Comparison of ENCODE assay signal across 8 mouse cellular contexts in genomic region chr4:107066252-107067124, GRCm38 (mm10). TPM values are rescaled to one million over a fixed set of nuclear protein-coding genes. Genes with fewer than 3 reads are reported as not detected.
A peak's percentile ranks its signal among the peaks of the same experiment; 100 is the strongest.
DNase-seq lines count a peak whose midpoint lies in the region; ATAC-seq and TF ChIP-seq lines count a peak whose summit lies in the region.

Gene Mrpl37, minus strand, starts transcription at chr4:107066868.
Gene Cyb5rl, plus strand, starts transcription at chr4:107066988.

- H3K9me3 ChIP-seq in hindbrain, postnatal 0 days (ENCODE audit: low read length) = no peaks in the 10 kb centered on the region

- peak within 1 kb of the TSS; percentile 95 for H3K4me3 ChIP-seq in gastrocnemius, adult 2 months
- H3K4me3 ChIP-seq in hindbrain, postnatal 0 days (ENCODE audit: low read length) = peak within 1 kb of the TSS; percentile 86
- peak within 1 kb of the TSS; percentile 94 for H3K4me3 ChIP-seq in left cerebral cortex, adult 2 months

- peak within 1 kb of the TSS; percentile 97 for H3K4me2 ChIP-seq in hindbrain, postnatal 0 days (ENCODE audit: low read depth, low read length)

- peak; percentile 98 for ATAC-seq in common myeloid progenitor, adult 5-6 weeks (replicated peaks; ENCODE audit: low read depth, poor library complexity, severe bottlenecking)
- ATAC-seq in hindbrain, postnatal 0 days = peak; percentile 100
- peak; percentile 98 for ATAC-seq in megakaryocyte, adult 5-6 weeks (ENCODE audit: poor library complexity, severe bottlenecking)

- no peaks in the 10 kb centered on the region for H3K27me3 ChIP-seq in hindbrain, postnatal 0 days (ENCODE audit: insufficient read depth, low read length)

- WGBS in hindbrain, postnatal 0 days = under 1% methylated on average over 60 of the region's 60 CpGs

- H3K36me3 ChIP-seq in hindbrain, postnatal 0 days (ENCODE audit: insufficient read depth, low read length) = peaks cover 22% of the 10 kb centered on the region

- DNase-seq in ZHBTc4 (ENCODE audit: low read depth, low spot score) = peak; percentile 98
- peak; percentile 95 for DNase-seq in gastrocnemius, adult 2 months
- DNase-seq in hindbrain, postnatal 0 days (ENCODE audit: low spot score) = peak; percentile 98
- DNase-seq in left cerebral cortex, adult 2 months (ENCODE audit: extremely low spot score in 1 of 2, low spot score in 2 of 2) = peak; percentile 95
- peak; percentile 97 for DNase-seq in right cerebral cortex, adult 2 months (ENCODE audit: low spot score in 2 of 2)
- peak; percentile 95 for DNase-seq in urinary bladder, postnatal 14 days (ENCODE audit: low spot score)

- H3K27ac ChIP-seq in gastrocnemius, adult 2 months = peak within 1 kb of the TSS; percentile 96
- H3K27ac ChIP-seq in hindbrain, postnatal 0 days = peak within 1 kb of the TSS; percentile 68
- peak within 1 kb of the TSS; percentile 89 for H3K27ac ChIP-seq in left cerebral cortex, adult 2 months

- peak within 1 kb of the TSS; percentile 82 for H3K9ac ChIP-seq in hindbrain, postnatal 0 days (replicated peaks; ENCODE audit: low read length)

- peaks cover 5% of the 10 kb centered on the region; the same call in 1 of the 2 replicates for H3K4me1 ChIP-seq in hindbrain, postnatal 0 days (ENCODE audit: insufficient read depth, low read length)

- no peak for TF ChIP-seq CTCF in gastrocnemius, adult 2 months (IDR thresholded peaks at IDR 0.05)
- no peak for TF ChIP-seq CTCF in hindbrain, postnatal 0 days (IDR thresholded peaks at IDR 0.05; ENCODE audit: low read depth)
- no peak for TF ChIP-seq CTCF in left cerebral cortex, adult 2 months (IDR thresholded peaks at IDR 0.05)

- intact Hi-C loops in gastrocnemius, adult 2 months (cut with DNase I) = loop anchor here (2.0 to 5.0 kb wide), 3 partner anchors 96 to 228 kb away; no protein-coding TSS in a partner anchor
- intact Hi-C loops in left cerebral cortex, adult 2 months (cut with DNase I) = loop anchor here (2.0 to 5.0 kb wide), 2 partner anchors 96 to 229 kb away; no protein-coding TSS in a partner anchor

RNA-seq across cellular contexts. Expression of gene Mrpl37, which starts in this region (rescaled TPM):
- total RNA-seq in common myeloid progenitor, adult 5-6 weeks (2017) = 59.5 and 60.2 TPM in 2 replicates
- total RNA-seq in gastrocnemius, adult 2 months (2021) = 10 to 100 TPM; 80.8 to 97.5 TPM
- 59.2 TPM in 2 replicates for total RNA-seq in hindbrain, postnatal 0 days (2014; rRNA removed)
- 77.8 and 79.7 TPM in 2 replicates for polyA plus RNA-seq in hindbrain, postnatal 0 days (2015; fragmentation: Nextera tagmentation; extraction: Ambion mirVana)
- total RNA-seq in left cerebral cortex, adult 2 months (2021) = 10 to 100 TPM; 56.3 to 64.9 TPM
- 45.3 and 53.6 TPM in 2 replicates for total RNA-seq in megakaryocyte, adult 5-6 weeks (2015)
- 29.6 and 40.2 TPM in 2 replicates for total RNA-seq in megakaryocyte, adult 5-6 weeks (2017)

RNA-seq across cellular contexts. Expression of gene Cyb5rl, which starts in this region (rescaled TPM):
- total RNA-seq in common myeloid progenitor, adult 5-6 weeks (2017) = 2.2 and 5.2 TPM in 2 replicates
- 10 to 100 TPM; 16.3 to 20.1 TPM for total RNA-seq in gastrocnemius, adult 2 months (2021)
- total RNA-seq in hindbrain, postnatal 0 days (2014; rRNA removed) = 8.7 and 21.3 TPM in 2 replicates
- 4.1 and 4.6 TPM in 2 replicates for polyA plus RNA-seq in hindbrain, postnatal 0 days (2015; fragmentation: Nextera tagmentation; extraction: Ambion mirVana)
- total RNA-seq in left cerebral cortex, adult 2 months (2021) = 1 to 10 TPM; 7.4 to 8.8 TPM
- 1.7 and 3.3 TPM in 2 replicates for total RNA-seq in megakaryocyte, adult 5-6 weeks (2015)
- 5.5 and 7.8 TPM in 2 replicates for total RNA-seq in megakaryocyte, adult 5-6 weeks (2017)

Comparison
In these comparisons a context has a peak if more than half of its experiments do, and no peak if none do; other contexts are left out.
1. Peak in every context shown above with its lines: DNase-seq, ATAC-seq, H3K4me3 ChIP-seq and H3K27ac ChIP-seq.